Mouse (Mus musculus): ENCODE measurements at regions not wholly inside any gene's neighbourhood (a gene's known extent, or its start where the extent isn't known, plus 50 kb on each side); places are given as distances from the start of the nearest gene placed in this dataset.

GRCm38 (mm10) chr14:120120261-120120660, 78.0 kb upstream of the Oxgr1 start:
- TF ChIP-seq POLR2A (IDR thresholded peaks at IDR 0.05; ENCODE audit: insufficient read length, low read depth) (no peak), MAX (IDR thresholded peaks at IDR 0.05; ENCODE audit: low read depth) (no peak), MYOG (IDR thresholded peaks at IDR 0.05; ENCODE audit: control insufficient read depth in 1 of 3, insufficient read depth in 1 of 3, insufficient read length in 2 of 3, low read depth in 2 of 3) (no peak), MYOD1 (IDR thresholded peaks at IDR 0.05; ENCODE audit: control insufficient read depth in 1 of 3, insufficient read length in 2 of 3, low read depth in 2 of 3) (no peak)
